Mouse (Mus musculus): ENCODE data around the gene Ano1. TPM values are rescaled to one million over a fixed set of nuclear protein-coding genes. Genes with fewer than 3 reads are reported as not detected.

Ano1 gene
- total and polyA plus RNA-seq, 2 experiments from 2014 or later = 7.5 to 11.6 TPM

DNA sequence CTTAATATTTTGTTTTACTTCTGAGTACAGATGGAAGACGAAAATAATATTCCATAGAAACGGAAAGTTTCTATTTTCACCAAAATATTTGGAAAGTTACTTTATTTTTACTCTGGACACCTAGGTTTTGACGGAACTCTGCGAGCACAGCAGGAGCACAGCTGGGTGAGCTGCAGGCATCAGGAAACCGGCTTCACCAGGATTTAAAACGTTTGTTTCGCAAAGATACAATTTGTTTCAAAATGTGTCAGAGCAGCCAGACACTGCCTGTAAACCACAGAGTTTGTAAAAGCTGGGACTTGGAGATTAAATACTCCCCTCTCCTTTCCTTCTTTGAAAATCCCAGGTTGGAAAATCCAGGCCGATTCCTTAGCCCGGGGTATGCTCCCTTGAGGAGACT is 53.9 kb downstream of the Ano1 start:
- ATAC-seq (ENCODE audit: low FRiP score) (no peak), DNase-seq (ENCODE audit: low spot score) (no peak)
- no peak overlapping the region for H3K4me2 ChIP-seq (ENCODE audit: low read depth, low read length, poor library complexity, severe bottlenecking)
- no peaks in the 10 kb centered on the region for H3K36me3 ChIP-seq (ENCODE audit: insufficient read depth, low read length)
- WGBS = 83% methylated on average over 9 of the region's 9 CpGs
- H3K9me3 ChIP-seq (ENCODE audit: low read length) = no peaks in the 10 kb centered on the region
- H3K4me3 ChIP-seq (ENCODE audit: low read depth, low read length) = no peak overlapping the region
- H3K27me3 ChIP-seq (ENCODE audit: insufficient read depth, low read length) = no peaks in the 10 kb centered on the region
- H3K4me1 ChIP-seq (ENCODE audit: insufficient read depth, low read length) = no peaks in the 10 kb centered on the region
- no peak for TF ChIP-seq CTCF (IDR thresholded peaks at IDR 0.05)
- H3K9ac ChIP-seq (replicated peaks; ENCODE audit: low read length, poor library complexity, severe bottlenecking) = no peak overlapping the region
- no peak overlapping the region for H3K27ac ChIP-seq (ENCODE audit: low read depth, low read length)

DNA sequence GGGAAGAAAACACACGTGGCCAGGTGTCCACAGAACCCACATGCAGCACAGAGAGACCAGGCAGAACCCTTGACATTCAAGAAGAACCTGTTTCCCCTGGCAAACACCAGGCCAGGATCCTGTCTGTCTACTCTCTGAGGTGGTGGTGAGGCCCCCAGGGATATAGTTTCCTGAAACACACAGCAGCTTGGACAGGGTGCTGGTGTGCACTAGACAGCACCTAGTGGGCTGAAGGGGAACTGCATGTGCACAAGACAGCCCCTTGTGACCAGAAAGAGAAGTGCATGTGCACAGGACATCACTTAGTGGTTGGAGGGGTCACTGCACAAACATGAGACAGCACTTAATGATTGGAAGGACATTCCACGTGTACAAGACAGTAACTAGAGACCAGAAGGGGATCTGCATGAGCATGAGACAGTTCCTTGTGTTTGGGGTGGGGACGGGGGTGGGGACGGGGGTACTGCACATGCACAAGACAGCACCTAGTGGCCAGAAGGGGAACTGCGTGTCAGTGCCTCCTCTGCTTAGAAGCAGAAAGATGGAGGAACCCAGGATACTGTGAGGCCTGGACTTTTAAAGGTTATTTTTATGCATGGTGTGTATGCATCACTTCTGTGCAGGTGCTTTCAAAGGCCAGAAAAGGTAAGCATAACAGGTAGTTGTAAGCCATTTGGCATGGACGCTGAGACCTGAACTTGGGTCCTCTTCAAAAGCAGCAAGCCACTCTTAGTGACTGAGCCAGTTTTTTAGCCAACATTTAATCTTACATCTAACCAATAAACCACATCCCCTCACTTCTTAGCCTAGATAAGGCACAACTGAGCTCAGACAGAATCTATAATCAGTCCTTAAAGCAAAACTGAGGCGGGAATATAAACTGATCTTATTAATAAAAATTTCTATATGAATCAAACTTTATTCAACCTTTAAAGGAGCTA is 54.7 kb downstream of the Ano1 start:
- no peaks in the 10 kb centered on the region for H3K36me3 ChIP-seq (ENCODE audit: insufficient read depth, low read length)
- TF ChIP-seq CTCF (IDR thresholded peaks at IDR 0.05) = peak; percentile 60
- ATAC-seq (ENCODE audit: low FRiP score) (no peak), DNase-seq (ENCODE audit: low spot score) (no peak)
- WGBS = 86% methylated on average over 7 of the region's 7 CpGs
- H3K9ac ChIP-seq (replicated peaks; ENCODE audit: low read length, poor library complexity, severe bottlenecking) = no peak overlapping the region
- no peak overlapping the region for H3K4me2 ChIP-seq (ENCODE audit: low read depth, low read length, poor library complexity, severe bottlenecking)
- no peak overlapping the region for H3K4me3 ChIP-seq (ENCODE audit: low read depth, low read length)
- no peaks in the 10 kb centered on the region for H3K27me3 ChIP-seq (ENCODE audit: insufficient read depth, low read length)
- H3K4me1 ChIP-seq (ENCODE audit: insufficient read depth, low read length) = no peaks in the 10 kb centered on the region
- H3K27ac ChIP-seq (ENCODE audit: low read depth, low read length) = no peak overlapping the region
- H3K9me3 ChIP-seq (ENCODE audit: low read length) = no peaks in the 10 kb centered on the region

DNA sequence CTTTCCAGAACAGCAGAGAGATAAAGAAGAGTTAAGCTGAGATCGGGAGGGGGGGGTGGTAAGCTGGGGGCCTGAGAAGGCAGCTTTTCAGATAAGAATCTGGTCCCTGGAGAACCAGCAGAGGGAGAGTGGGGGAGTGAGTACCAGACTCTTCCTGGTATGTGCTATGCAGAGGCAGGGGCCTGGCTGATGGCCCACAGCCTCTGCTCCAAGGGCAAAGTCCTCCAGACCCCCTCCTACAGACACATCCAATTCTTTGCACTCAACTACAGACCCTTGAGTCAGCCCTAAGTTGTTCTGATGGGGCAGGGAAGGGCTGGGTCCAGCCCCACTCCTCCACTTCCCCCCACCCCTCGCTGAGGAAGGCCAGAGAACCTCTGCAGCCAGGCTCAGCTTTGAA is 61.9 kb downstream of the Ano1 start:
- ATAC-seq (ENCODE audit: low FRiP score) = no peak
- H3K9ac ChIP-seq (replicated peaks; ENCODE audit: low read length, poor library complexity, severe bottlenecking) = no peak overlapping the region
- TF ChIP-seq CTCF (IDR thresholded peaks at IDR 0.05) = no peak
- H3K4me2 ChIP-seq (ENCODE audit: low read depth, low read length, poor library complexity, severe bottlenecking) = no peak overlapping the region
- H3K27ac ChIP-seq (ENCODE audit: low read depth, low read length) = no peak overlapping the region
- DNase-seq (ENCODE audit: low spot score) = no peak
- 58% methylated on average over 2 of the region's 2 CpGs for WGBS
- 0 out of 2 replicates have a peak, but pooled peaks cover 3% of the 10 kb centered on the region for H3K4me1 ChIP-seq (ENCODE audit: insufficient read depth, low read length)
- no peaks in the 10 kb centered on the region for H3K9me3 ChIP-seq (ENCODE audit: low read length)
- no peak overlapping the region for H3K4me3 ChIP-seq (ENCODE audit: low read depth, low read length)
- no peaks in the 10 kb centered on the region for H3K36me3 ChIP-seq (ENCODE audit: insufficient read depth, low read length)
- H3K27me3 ChIP-seq (ENCODE audit: insufficient read depth, low read length) = no peaks in the 10 kb centered on the region

DNA sequence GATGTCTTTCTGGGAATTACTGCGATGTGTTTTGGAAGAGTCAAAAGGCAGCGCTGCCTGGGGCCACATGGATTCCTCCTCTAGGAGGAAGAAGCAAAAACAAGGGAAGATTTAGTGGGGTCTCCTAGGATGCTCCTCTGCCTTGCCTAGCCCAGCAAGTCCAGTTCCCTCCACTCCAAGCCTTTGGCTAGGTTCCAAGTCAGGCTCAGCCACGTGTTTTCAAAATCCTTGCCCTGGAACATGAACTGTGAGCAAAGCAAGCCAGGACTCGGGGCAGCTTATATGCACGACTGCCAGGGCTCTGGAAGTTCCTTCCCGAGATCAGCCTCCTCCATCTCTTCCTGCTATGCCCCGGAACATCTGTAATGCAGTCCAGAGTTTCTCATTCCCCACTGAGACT is 62.6 kb downstream of the Ano1 start:
- DNase-seq (ENCODE audit: low spot score) = peak; percentile 31
- WGBS = 55% methylated on average over 7 of the region's 7 CpGs
- no peak for ATAC-seq (ENCODE audit: low FRiP score)

DNA sequence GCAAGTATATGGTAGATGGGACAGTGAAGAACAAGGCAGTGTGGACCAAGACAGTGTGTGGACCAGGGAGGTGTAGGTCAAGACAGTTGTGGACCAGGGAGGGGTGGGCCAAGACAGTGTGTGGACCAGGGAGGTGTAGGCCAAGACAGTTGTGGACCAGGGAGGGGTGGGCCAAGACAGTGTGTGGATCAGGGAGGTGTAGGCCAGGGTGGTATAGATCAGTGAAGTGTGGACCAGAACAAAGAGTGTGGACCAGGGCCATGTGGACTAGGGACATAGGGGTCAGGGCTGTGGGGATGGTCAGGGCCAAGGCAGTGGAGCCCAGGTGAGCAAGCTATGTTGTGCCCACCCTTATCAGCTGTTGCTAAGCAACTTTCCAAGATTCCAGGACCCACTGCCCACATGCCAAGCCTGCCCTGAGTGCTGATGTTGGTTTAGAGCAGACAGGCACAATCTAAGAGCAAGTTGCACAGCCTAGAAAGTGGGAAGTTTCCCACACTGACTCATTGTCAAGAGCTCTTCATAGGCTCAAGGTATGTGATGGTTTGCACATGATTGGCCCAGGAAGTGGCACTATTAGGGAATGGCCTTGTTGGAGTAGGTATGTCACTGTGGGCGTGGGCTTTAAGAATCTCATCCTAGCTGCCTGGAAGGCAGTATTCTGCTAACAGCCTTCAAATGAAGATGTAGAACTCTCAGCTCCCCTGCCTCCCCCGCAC is 64.0 kb downstream of the Ano1 start:
- ATAC-seq (ENCODE audit: low FRiP score) = no peak
- no peaks in the 10 kb centered on the region for H3K36me3 ChIP-seq (ENCODE audit: insufficient read depth, low read length)
- no peak overlapping the region for H3K4me3 ChIP-seq (ENCODE audit: low read depth, low read length)
- DNase-seq (ENCODE audit: low spot score) = no peak
- H3K4me2 ChIP-seq (ENCODE audit: low read depth, low read length, poor library complexity, severe bottlenecking) = no peak overlapping the region
- no peak overlapping the region for H3K9ac ChIP-seq (replicated peaks; ENCODE audit: low read length, poor library complexity, severe bottlenecking)
- 0 out of 2 replicates have a peak, but pooled peaks cover 3% of the 10 kb centered on the region for H3K4me1 ChIP-seq (ENCODE audit: insufficient read depth, low read length)
- H3K27me3 ChIP-seq (ENCODE audit: insufficient read depth, low read length) = no peaks in the 10 kb centered on the region
- no peak for TF ChIP-seq CTCF (IDR thresholded peaks at IDR 0.05)
- 100% methylated on average over 2 of the region's 2 CpGs for WGBS
- H3K9me3 ChIP-seq (ENCODE audit: low read length) = no peaks in the 10 kb centered on the region
- H3K27ac ChIP-seq (ENCODE audit: low read depth, low read length) = no peak overlapping the region

More for the DNA sequence above, 62.6 kb downstream of the Ano1 start:
- Histone ChIP-seq H3K9me3 (ENCODE audit: low read length) (no peaks in the 10 kb centered on the region), H3K27ac (ENCODE audit: low read depth, low read length) (no peak overlapping the region), H3K9ac (replicated peaks; ENCODE audit: low read length, poor library complexity, severe bottlenecking) (no peak overlapping the region), H3K27me3 (ENCODE audit: insufficient read depth, low read length) (no peaks in the 10 kb centered on the region), H3K4me1 (ENCODE audit: insufficient read depth, low read length) (0 out of 2 replicates have a peak, but pooled peaks cover 3% of the 10 kb centered on the region), H3K4me3 (ENCODE audit: low read depth, low read length) (no peak overlapping the region), H3K36me3 (ENCODE audit: insufficient read depth, low read length) (no peaks in the 10 kb centered on the region), H3K4me2 (ENCODE audit: low read depth, low read length, poor library complexity, severe bottlenecking) (no peak overlapping the region)
- no peak for TF ChIP-seq CTCF (IDR thresholded peaks at IDR 0.05)

DNA sequence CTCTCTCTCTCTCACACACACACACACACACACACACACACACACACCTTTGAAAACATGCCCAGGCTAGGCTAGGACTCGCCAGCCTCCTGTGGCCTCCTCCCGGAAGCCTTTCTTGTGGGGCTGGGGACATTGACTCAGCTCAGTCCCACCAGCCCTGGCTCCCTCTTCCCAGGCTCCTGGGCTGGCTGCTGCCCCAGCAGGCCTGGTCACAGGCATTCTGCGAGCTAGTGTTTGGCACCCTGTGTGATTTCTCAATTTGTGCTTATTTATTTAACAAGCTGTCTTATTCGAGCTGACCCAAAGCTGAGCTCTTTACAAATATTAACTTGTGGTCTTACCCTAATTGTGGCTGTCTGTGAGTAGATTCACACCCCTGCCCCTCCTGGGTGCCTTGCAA is 66.8 kb downstream of the Ano1 start:
- no peak overlapping the region for H3K27ac ChIP-seq (ENCODE audit: low read depth, low read length)
- H3K36me3 ChIP-seq (ENCODE audit: insufficient read depth, low read length) = no peaks in the 10 kb centered on the region
- ATAC-seq (ENCODE audit: low FRiP score) (no peak), DNase-seq (ENCODE audit: low spot score) (no peak)
- no peak overlapping the region for H3K4me2 ChIP-seq (ENCODE audit: low read depth, low read length, poor library complexity, severe bottlenecking)
- WGBS = 46% methylated on average over 4 of the region's 4 CpGs
- TF ChIP-seq CTCF (IDR thresholded peaks at IDR 0.05) = no peak
- no peaks in the 10 kb centered on the region for H3K27me3 ChIP-seq (ENCODE audit: insufficient read depth, low read length)
- H3K9ac ChIP-seq (replicated peaks; ENCODE audit: low read length, poor library complexity, severe bottlenecking) = no peak overlapping the region
- 0 out of 2 replicates have a peak, but pooled peaks cover 3% of the 10 kb centered on the region for H3K4me1 ChIP-seq (ENCODE audit: insufficient read depth, low read length)
- H3K4me3 ChIP-seq (ENCODE audit: low read depth, low read length) = no peak overlapping the region
- no peaks in the 10 kb centered on the region for H3K9me3 ChIP-seq (ENCODE audit: low read length)

Measured in midbrain, postnatal 0 days (tissue).